Comparison of ENCODE assay signal across 8 mouse cellular contexts in genomic region chr6:86404100-86404861, GRCm38 (mm10). TPM values are rescaled to one million over a fixed set of nuclear protein-coding genes. Genes with fewer than 3 reads are reported as not detected.
DNase-seq lines count a peak whose midpoint lies in the region; ATAC-seq and TF ChIP-seq lines count a peak whose summit lies in the region.

Tia1 (plus strand) TSS chr6:86404219.

- no peaks in the 10 kb centered on the region for H3K9me3 ChIP-seq in hindbrain, postnatal 0 days (ENCODE audit: low read length)

- peaks cover 12% of the 10 kb centered on the region for H3K4me1 ChIP-seq in hindbrain, postnatal 0 days (ENCODE audit: insufficient read depth, low read length)

- DNase-seq in ZHBTc4 (ENCODE audit: low read depth, low spot score) = peak; percentile 99
- peak; percentile 99 for DNase-seq in gastrocnemius, adult 2 months
- peak; percentile 100 for DNase-seq in hindbrain, postnatal 0 days (ENCODE audit: low spot score)
- peak; percentile 97 for DNase-seq in left cerebral cortex, adult 2 months (ENCODE audit: extremely low spot score in 1 of 2, low spot score in 2 of 2)
- peak; percentile 95 to 96 for DNase-seq in right cerebral cortex, adult 2 months (ENCODE audit: low spot score in 2 of 2)
- peak; percentile 98 for DNase-seq in urinary bladder, postnatal 14 days (ENCODE audit: low spot score)

- under 1% methylated on average over 61 of the region's 62 CpGs for WGBS in hindbrain, postnatal 0 days

- intact Hi-C loops in gastrocnemius, adult 2 months (cut with DNase I) = loop anchor here (5.0 kb wide), 1 partner anchor 262 kb away; no protein-coding TSS in a partner anchor
- intact Hi-C loops in left cerebral cortex, adult 2 months (cut with DNase I) = loop anchor here (1.0 kb wide), 1 partner anchor 123 kb away; no protein-coding TSS in a partner anchor

- peak within 1 kb of the TSS; percentile 66 for H3K4me2 ChIP-seq in hindbrain, postnatal 0 days (ENCODE audit: low read depth, low read length)

- no peak; the same call in 1 of the 2 replicates for TF ChIP-seq CTCF in gastrocnemius, adult 2 months (IDR thresholded peaks at IDR 0.05)
- 0 out of 2 replicates have a peak, but pooled peaks have one; percentile 0 for TF ChIP-seq CTCF in hindbrain, postnatal 0 days (IDR thresholded peaks at IDR 0.05; ENCODE audit: low read depth)
- TF ChIP-seq CTCF in left cerebral cortex, adult 2 months (IDR thresholded peaks at IDR 0.05) = no peak

- H3K36me3 ChIP-seq in hindbrain, postnatal 0 days (ENCODE audit: insufficient read depth, low read length) = no peaks in the 10 kb centered on the region

- ATAC-seq in common myeloid progenitor, adult 5-6 weeks (replicated peaks; ENCODE audit: low read depth, poor library complexity, severe bottlenecking) = peak; percentile 90
- ATAC-seq in hindbrain, postnatal 0 days = peak; percentile 98
- ATAC-seq in megakaryocyte, adult 5-6 weeks (ENCODE audit: poor library complexity, severe bottlenecking) = peak; percentile 90

- peak within 1 kb of the TSS; percentile 99 for H3K9ac ChIP-seq in hindbrain, postnatal 0 days (replicated peaks; ENCODE audit: low read length)

- peak within 1 kb of the TSS; percentile 81 for H3K4me3 ChIP-seq in gastrocnemius, adult 2 months
- H3K4me3 ChIP-seq in hindbrain, postnatal 0 days (ENCODE audit: low read length) = peak within 1 kb of the TSS; percentile 89
- H3K4me3 ChIP-seq in left cerebral cortex, adult 2 months = peak within 1 kb of the TSS; percentile 69

- H3K27me3 ChIP-seq in hindbrain, postnatal 0 days (ENCODE audit: insufficient read depth, low read length) = no peaks in the 10 kb centered on the region

- H3K27ac ChIP-seq in gastrocnemius, adult 2 months = peak within 1 kb of the TSS; percentile 95
- H3K27ac ChIP-seq in hindbrain, postnatal 0 days = peak within 1 kb of the TSS; percentile 100
- H3K27ac ChIP-seq in left cerebral cortex, adult 2 months = peak within 1 kb of the TSS; percentile 100

RNA-seq across cellular contexts. Expression of gene Tia1, which starts in this region (rescaled TPM):
- total RNA-seq in common myeloid progenitor, adult 5-6 weeks (2017) = 110 and 120 TPM in 2 replicates
- 10 to 100 TPM; 20.7 to 22.7 TPM for total RNA-seq in gastrocnemius, adult 2 months (2021)
- total RNA-seq in hindbrain, postnatal 0 days (2014; rRNA removed) = 138 and 148 TPM in 2 replicates
- 190 and 211 TPM in 2 replicates for polyA plus RNA-seq in hindbrain, postnatal 0 days (2015; fragmentation: Nextera tagmentation; extraction: Ambion mirVana)
- total RNA-seq in left cerebral cortex, adult 2 months (2021) = 100 to 1,000 TPM; 117 to 119 TPM
- total RNA-seq in megakaryocyte, adult 5-6 weeks (2015) = 66.4 and 69.8 TPM in 2 replicates
- 41.0 and 67.0 TPM in 2 replicates for total RNA-seq in megakaryocyte, adult 5-6 weeks (2017)

Comparison
In these comparisons a context has a peak if more than half of its experiments do, and no peak if none do; other contexts are left out.
1. Peak in every context shown above with its lines: DNase-seq, ATAC-seq, H3K4me3 ChIP-seq and H3K27ac ChIP-seq.